Mouse (Mus musculus) MEL (cell line): ENCODE data around the gene Rdh16.

Experiments
- CHD2 ChIP-seq: IDR thresholded peaks from 2 replicates; pipeline ENCODE4 v1.6.1; 2011; ENCODE audit warnings: low read length, improper control_type of control experiment
- CTCF ChIP-seq, 3 experiments: IDR thresholded peaks in 2 of 3; conservative IDR thresholded peaks in 1 of 3; 2 replicates each; pipeline ENCODE4 v1.5.1; 2011 to 2012; ENCODE audit warnings: low read length in 3 of 3, low read depth in 2 of 3, mild to moderate bottlenecking in 2 of 3, improper control_type of control experiment in 1 of 3, inconsistent platforms in 1 of 3, mixed read lengths in 1 of 3, moderate library complexity in 1 of 3; ENCODE audit not compliant: control insufficient read depth in 1 of 3, insufficient read depth in 1 of 3, poor library complexity in 1 of 3, severe bottlenecking in 1 of 3
- ELF1 ChIP-seq: IDR thresholded peaks from 2 replicates; pipeline ENCODE4 v1.6.1; 2014; ENCODE audit warnings: low read depth, mild to moderate bottlenecking, inconsistent platforms, low read length, improper control_type of control experiment, moderate library complexity
- EP300 ChIP-seq, 2 experiments: IDR thresholded peaks; 2 replicates each; pipeline ENCODE4 v1.6.1; 2011; ENCODE audit warnings: improper control_type of control experiment in 2 of 2, low read length in 2 of 2, low read depth in 1 of 2, mild to moderate bottlenecking in 1 of 2
- MEF2A ChIP-seq: IDR thresholded peaks from 2 replicates; pipeline ENCODE4 v1.6.1; 2014; ENCODE audit warnings: low read depth, mild to moderate bottlenecking, inconsistent platforms, low read length, improper control_type of control experiment; ENCODE audit not compliant: poor library complexity, insufficient replicate concordance, severe bottlenecking; ENCODE audit errors: extremely low read depth
- MYC ChIP-seq: IDR thresholded peaks from 2 replicates; pipeline ENCODE4 v1.6.1; 2011; ENCODE audit warnings: low read depth, mild to moderate bottlenecking, low read length, improper control_type of control experiment, moderate library complexity
- POLR2A ChIP-seq, 2 experiments: IDR thresholded peaks; 2 replicates each; pipeline ENCODE4 v1.6.1; 2011 to 2012; ENCODE audit warnings: low read length in 2 of 2, mild to moderate bottlenecking in 2 of 2, control low read depth in 1 of 2, improper control_type of control experiment in 1 of 2, low read depth in 1 of 2, moderate library complexity in 1 of 2; ENCODE audit not compliant: control insufficient read depth in 1 of 2, insufficient read depth in 1 of 2, poor library complexity in 1 of 2

DNA sequence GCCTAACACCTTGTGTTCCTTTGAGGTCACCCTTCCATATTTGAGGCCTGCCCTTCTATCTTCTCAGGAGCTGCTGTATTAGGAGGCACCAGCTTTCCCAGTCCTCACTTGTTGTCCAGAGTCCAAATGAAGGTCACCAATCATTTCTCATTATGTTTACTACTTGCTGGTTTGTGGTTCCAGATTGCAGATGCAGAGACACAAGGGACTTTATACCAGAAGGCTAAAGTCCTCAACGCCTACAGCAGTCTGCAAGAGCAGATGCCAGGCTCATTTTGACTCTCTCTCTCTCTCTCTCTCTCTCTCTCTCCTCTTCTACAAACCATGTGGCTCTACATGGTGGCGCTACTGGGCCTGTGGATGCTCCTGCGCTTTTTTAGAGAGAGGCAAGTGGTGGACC lies 65.3 kb downstream of the Rdh16 start, which contains the start of gene Rdh16f2:
- no peak for TF ChIP-seq MYC
- TF ChIP-seq POLR2A (IDR thresholded peaks at IDR 0.05; ENCODE audit: control insufficient read depth in 1 of 2, insufficient read depth in 1 of 2, low read depth in 1 of 2, low read length in 2 of 2, poor library complexity in 1 of 2): no peak
- TF ChIP-seq CTCF (IDR thresholded peaks at IDR 0.05 in 2 of 3, conservative IDR thresholded peaks at IDR 0.05 in 1 of 3; ENCODE audit: control insufficient read depth in 1 of 3, insufficient read depth in 1 of 3, low read depth in 2 of 3, low read length in 3 of 3, poor library complexity in 1 of 3, severe bottlenecking in 1 of 3): no peak
- no peak for TF ChIP-seq MEF2A
- TF ChIP-seq ELF1: no peak
- TF ChIP-seq EP300 (IDR thresholded peaks at IDR 0.05; ENCODE audit: low read depth in 1 of 2, low read length in 2 of 2): no peak
- no peak for TF ChIP-seq CHD2
